Mouse (Mus musculus): ENCODE measurements around the gene Galnt3.

Gene Galnt3

DNA sequence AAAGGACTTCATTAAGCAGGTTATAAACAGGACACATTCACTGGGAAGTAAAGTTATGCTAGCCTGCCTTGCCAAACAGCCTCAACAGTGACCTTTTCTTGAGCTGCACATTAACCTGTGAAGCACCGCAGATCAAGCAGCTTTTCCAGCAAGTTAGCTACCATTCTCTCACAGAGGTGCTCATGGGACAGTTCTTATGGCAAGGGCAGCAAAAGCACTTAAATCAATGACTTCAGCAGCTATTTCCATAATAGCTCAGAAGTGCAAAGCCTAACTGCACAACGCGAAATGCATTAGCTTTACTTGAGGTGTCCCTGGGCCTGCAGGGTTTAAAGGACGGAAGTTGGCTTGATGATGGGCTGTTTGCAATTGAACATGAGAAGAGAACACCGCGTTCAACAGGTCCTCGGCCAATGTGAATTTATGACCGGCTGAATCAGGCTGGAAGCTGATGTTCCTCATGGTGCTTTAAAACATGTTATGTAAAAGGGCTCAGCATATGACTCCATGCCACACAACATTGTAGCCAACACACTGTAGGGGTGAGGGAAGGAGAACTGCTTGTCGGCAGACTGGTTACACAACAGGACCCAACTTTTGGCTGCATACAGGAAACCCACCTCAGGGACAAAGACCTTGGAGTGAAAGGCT lies 16.8 kb downstream of the Galnt3 start:
- DNase-seq (ENCODE audit: low spot score in 2 of 2): no peak

- DNase-seq (ENCODE audit: low spot score in 2 of 2): no peak
Observed at GRCm38 (mm10) chr2:66103740-66104436, 20.9 kb downstream of the Galnt3 start.

DNA sequence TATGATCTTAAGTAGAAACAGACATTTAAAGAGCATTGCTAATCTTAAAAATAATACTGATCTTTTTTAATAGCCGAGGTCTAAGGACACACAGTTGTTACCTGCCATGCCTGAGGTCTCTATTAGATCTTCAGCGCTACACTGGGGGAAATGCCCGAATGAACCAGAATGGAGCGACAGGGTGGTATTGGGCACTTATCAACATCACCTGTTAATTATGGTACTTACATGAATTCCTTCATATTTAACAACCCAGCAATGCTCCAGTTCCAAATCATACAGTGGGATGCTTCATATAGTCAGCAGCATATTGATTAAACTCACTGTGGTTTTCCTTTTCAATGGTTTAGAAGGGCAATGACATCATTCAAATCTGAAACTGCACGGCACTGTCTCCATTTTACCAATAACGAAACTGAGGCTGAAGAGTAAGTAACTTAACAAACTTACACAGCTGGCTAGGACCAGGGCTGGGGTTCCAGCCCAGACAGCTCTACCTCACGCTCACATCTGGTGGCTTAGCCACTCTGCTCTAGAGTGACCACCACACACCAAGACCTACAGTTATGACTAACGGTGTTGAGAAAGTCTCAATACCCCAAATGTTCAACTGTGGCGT lies 23.0 kb downstream of the Galnt3 start:
- DNase-seq (ENCODE audit: low spot score in 2 of 2): no peak

- DNase-seq (ENCODE audit: low spot score in 2 of 2): no peak
Observed at GRCm38 (mm10) chr2:66100671-66101351, 24.0 kb downstream of the Galnt3 start.

DNA sequence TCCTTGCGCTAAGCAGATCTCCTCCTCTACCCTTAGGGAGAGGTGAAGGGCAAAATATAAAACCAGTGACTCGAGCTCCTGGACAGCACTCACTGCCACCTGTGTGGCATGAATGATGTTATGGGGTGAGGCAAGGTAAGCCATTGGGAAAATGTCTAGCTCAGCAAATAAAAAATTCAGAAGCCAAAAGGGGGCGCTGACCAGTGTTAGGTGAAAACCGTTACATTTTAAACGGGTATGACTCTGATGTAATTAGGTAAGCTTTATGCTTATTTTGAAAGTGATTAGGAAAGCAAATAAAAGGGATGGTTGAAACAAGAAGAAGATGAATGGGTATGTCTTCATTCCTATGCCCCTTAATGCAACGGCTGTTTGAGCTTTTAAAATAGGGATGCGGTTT lies 24.6 kb downstream of the Galnt3 start:
- no peak for DNase-seq (ENCODE audit: low spot score in 2 of 2)

DNA sequence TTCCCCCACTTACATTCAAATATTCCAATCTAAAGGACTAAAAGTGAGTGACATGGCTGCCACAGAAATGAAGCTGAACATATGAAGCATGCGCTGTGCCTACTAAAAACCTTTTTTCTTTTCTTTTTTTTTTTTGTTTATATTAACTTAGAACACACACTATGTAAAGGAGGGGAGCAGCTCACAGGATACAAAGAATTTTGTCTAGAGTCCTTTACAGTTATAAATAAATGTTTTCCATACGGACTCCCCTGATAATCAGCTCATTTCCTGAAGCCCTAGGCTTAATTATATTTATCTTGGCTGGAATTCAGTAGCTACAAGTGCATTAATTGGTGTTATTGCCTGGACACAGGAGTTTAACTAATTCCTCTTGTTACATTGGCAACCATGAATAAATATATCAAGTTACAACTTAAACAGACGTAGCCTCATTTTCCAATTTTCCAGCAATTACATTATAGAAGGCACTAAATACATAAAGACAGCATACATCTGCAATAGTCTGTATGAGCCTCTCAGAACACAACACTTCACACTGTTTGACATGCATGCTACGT lies 30.1 kb downstream of the Galnt3 start:
- no peak for DNase-seq (ENCODE audit: low spot score in 2 of 2)

DNA sequence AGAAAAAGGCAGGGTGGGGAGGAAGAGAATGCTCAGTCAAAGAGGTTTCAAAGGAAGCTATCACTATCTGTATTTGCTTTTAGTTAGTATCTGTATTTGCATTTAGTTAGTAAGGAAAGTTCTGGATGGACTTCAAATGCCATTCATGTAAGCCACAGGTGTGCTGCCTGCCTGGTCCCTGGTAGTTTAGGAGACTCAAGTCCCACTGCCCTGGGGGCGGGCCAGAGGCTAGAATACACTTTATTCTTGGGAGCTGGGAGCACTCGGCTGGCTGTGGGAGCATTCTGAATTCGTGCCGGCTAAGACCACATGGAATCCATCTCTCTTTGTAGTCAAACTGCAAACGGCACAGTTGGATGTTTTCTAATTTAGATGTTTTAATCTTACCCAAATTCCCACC lies 33.5 kb downstream of the Galnt3 start:
- no peak for DNase-seq (ENCODE audit: low spot score in 2 of 2)

DNA sequence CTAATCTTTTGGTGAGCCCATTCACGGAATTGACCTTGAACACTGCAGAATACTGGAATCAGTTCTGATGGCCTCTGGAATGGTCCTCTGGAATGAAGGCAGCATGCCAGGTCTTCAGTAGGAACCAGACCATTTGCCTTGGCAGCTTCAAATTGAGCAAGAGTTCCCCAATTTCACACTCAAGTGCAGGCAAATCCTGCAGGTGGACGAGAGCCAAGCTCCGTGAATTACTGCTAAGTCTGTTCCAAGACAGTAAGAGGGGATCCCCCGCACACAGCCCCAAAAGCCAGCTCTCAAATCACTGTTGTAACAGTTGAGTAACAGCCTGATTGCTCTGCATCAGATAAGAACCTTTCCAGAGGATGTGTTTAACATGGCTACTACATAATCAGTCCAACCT lies 42.9 kb downstream of the Galnt3 start:
- DNase-seq (ENCODE audit: low spot score in 2 of 2): no peak

GRCm38 (mm10) chr2:66080731-66081130 lies 44.1 kb downstream of the Galnt3 start:
- no peak for DNase-seq (ENCODE audit: low spot score in 2 of 2)

GRCm38 (mm10) chr2:66069454-66069853 lies 55.3 kb downstream of the Galnt3 start:
- no peak for DNase-seq (ENCODE audit: low spot score in 2 of 2)

DNA sequence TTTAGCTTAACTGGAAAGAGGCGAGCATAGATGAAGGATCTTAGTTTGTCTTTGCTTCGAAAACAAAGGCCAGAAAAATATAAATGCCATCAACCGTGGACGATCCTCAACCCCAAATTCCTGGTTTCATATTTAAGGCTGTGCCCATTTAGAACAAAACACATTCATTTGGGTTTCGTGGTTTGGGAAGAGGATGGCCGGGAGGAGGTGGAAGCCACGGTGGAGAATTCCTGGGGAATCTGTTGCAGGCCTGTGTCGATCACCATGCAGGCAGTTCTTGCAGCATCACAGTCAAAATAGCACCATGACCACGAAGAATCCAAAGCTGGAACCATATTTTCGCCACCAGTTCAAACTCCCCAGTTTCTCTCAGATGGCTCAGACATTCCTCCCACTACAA lies 61.5 kb downstream of the Galnt3 start:
- no peak for DNase-seq (ENCODE audit: low spot score in 2 of 2)

- no peak for DNase-seq (ENCODE audit: low spot score in 2 of 2)
Observed at GRCm38 (mm10) chr2:66044405-66045089, 80.2 kb downstream of the Galnt3 start.

GRCm38 (mm10) chr2:66043441-66044404 lies 81.1 kb downstream of the Galnt3 start:
- DNase-seq (ENCODE audit: low spot score in 2 of 2): no peak

- no peak for DNase-seq (ENCODE audit: low spot score in 2 of 2)
Observed at GRCm38 (mm10) chr2:66041917-66042419, 82.8 kb downstream of the Galnt3 start.

DNA sequence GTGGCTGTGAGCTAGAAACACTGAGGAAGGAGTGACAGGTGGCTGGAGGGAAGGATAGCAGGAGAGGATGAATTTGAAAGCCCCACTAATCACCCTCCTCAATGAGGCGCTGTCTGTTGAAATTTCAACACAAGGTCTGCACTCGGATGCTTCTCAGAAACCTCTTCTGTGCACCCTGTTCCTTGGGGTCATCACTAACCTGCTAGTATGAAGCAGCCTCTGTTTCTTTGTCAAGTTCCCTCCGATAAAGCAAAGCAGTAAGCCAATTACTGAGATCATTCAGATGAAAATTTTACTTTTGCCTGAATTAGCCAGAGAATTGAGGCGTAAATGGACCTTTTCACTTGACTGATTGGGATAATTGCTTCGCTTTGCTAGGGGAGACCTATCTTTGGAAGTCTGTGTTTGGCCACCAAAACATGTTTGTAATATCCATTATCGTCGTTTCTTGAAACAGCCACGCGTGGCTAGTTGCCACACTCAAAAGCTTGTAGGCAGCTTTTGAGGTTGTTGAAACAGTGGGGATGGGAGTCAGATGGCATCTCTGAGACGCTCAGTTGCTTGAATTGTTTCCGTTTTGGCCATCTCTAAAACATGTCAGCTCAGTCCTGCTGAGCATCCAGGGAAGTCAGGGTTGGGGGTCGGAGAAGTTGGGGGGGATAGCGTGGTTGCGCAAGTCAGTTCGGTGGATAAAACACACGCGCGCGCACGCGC lies 83.4 kb downstream of the Galnt3 start:
- DNase-seq (ENCODE audit: low spot score in 2 of 2): no peak

GRCm38 (mm10) chr2:66040611-66041010 lies 84.2 kb downstream of the Galnt3 start:
- DNase-seq (ENCODE audit: low spot score in 2 of 2): no peak

- DNase-seq (ENCODE audit: low spot score in 2 of 2): no peak
Observed at GRCm38 (mm10) chr2:66034907-66035679, 89.7 kb downstream of the Galnt3 start.
